Mouse (Mus musculus): Measurements from ENCODE around the gene Rims1. TPM values are rescaled to one million over a fixed set of nuclear protein-coding genes. Genes with fewer than 3 reads are reported as not detected.

Gene Rims1
- polyA plus RNA-seq, 1 experiment from 2014 or later = 7.9 TPM

DNA sequence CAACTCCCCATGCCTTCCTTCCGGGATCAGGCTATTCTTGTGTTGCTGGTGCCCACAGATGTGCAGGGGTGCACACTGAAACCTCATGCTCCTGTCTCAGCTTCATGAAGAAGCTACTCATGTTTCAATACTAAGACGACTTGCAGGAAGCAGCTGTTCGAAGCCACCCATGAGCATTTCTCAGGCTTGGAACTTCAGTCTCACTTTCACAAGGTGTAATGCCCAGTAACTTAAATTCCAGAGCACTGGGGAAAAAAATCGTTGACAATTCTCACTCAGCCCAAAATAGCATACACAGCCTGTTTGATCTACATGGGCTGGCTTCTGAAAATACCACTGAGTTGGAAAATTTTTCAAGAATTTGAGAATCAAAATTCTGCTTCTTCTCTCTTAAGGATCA is 77.6 kb downstream of the Rims1 start:
- ATAC-seq (ENCODE audit: low FRiP score, low TSS enrichment) = no peak
- Histone ChIP-seq H3K27ac (replicated peaks) (no peak overlapping the region), H3K4me3 (ENCODE audit: low read depth, low read length) (no peak overlapping the region), H3K36me3 (ENCODE audit: control insufficient read depth, insufficient read depth, low read length) (no peaks in the 10 kb centered on the region), H3K4me2 (replicated peaks; ENCODE audit: low read depth) (no peak overlapping the region), H3K4me1 (replicated peaks; ENCODE audit: control insufficient read depth, insufficient read depth) (no peaks in the 10 kb centered on the region), H3K9ac (ENCODE audit: low read length) (no peak overlapping the region), H3K9me3 (ENCODE audit: control insufficient read depth, low read length) (no peaks in the 10 kb centered on the region), H3K27me3 (ENCODE audit: control insufficient read depth, insufficient read depth, low read length) (no peaks in the 10 kb centered on the region)
- DNase-seq (ENCODE audit: low spot score) = no peak
- whole genome bisulfite sequencing = 64% methylated on average over 4 of the region's 4 CpGs
- TF ChIP-seq EP300 (optimal IDR thresholded peaks at IDR 0.05) = no peak
- no peak for TF ChIP-seq CTCF (IDR thresholded peaks at IDR 0.05; ENCODE audit: low read depth)

DNA sequence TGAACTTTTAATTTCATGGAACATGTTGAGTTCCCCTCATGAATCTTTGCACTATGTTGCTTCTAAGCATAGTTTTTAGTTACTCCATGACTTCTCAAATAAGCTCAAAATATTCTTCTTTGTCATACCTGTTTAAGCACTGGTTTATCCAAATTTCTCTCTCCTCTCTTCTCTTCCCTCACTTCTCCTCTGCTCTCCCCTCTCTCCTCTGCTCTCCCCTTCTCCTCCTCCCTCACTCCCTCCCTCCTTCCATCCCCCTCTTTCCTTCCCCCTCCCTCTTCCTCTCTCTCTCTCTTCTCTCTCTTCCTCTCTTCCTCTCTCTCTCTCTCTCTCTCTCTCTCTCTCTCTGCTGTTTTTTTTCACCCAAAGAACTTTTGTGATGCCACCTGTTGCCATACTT is 84.1 kb downstream of the Rims1 start:
- H3K4me1 ChIP-seq (replicated peaks; ENCODE audit: control insufficient read depth, insufficient read depth) = no peaks in the 10 kb centered on the region
- no peaks in the 10 kb centered on the region for H3K27me3 ChIP-seq (ENCODE audit: control insufficient read depth, insufficient read depth, low read length)
- H3K9me3 ChIP-seq (ENCODE audit: control insufficient read depth, low read length) = no peaks in the 10 kb centered on the region
- H3K4me3 ChIP-seq (ENCODE audit: low read depth, low read length) = no peak overlapping the region
- H3K4me2 ChIP-seq (replicated peaks; ENCODE audit: low read depth) = no peak overlapping the region
- H3K36me3 ChIP-seq (ENCODE audit: control insufficient read depth, insufficient read depth, low read length) = no peaks in the 10 kb centered on the region
- H3K9ac ChIP-seq (ENCODE audit: low read length) = no peak overlapping the region
- no peak overlapping the region for H3K27ac ChIP-seq (replicated peaks)
- DNase-seq (ENCODE audit: low spot score) (no peak), ATAC-seq (ENCODE audit: low FRiP score, low TSS enrichment) (no peak)
- no peak for TF ChIP-seq EP300 (optimal IDR thresholded peaks at IDR 0.05)
- TF ChIP-seq CTCF (IDR thresholded peaks at IDR 0.05; ENCODE audit: low read depth) = no peak

DNA sequence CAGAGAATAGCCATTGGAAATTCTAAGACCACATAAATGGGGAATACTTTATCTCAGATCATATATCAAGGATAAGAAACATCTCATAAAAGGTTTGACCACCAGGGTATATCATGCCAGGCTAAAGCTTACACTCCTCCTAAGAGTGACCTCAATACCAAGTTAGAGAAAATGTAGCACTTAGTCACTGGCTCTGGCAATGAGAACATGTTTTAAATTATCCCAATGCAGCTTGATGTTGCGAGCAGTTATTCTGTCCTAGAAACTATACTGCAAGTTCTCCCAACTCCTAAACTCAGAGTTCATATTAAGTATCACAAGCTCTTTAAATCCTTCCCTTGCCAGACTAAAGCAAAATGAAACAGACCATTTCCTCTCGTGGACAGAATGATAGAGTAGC is 85.1 kb downstream of the Rims1 start:
- Histone ChIP-seq H3K4me1 (replicated peaks; ENCODE audit: control insufficient read depth, insufficient read depth) (no peaks in the 10 kb centered on the region), H3K4me2 (replicated peaks; ENCODE audit: low read depth) (no peak overlapping the region), H3K27ac (replicated peaks) (no peak overlapping the region), H3K27me3 (ENCODE audit: control insufficient read depth, insufficient read depth, low read length) (no peaks in the 10 kb centered on the region), H3K9me3 (ENCODE audit: control insufficient read depth, low read length) (no peaks in the 10 kb centered on the region), H3K36me3 (ENCODE audit: control insufficient read depth, insufficient read depth, low read length) (no peaks in the 10 kb centered on the region), H3K4me3 (ENCODE audit: low read depth, low read length) (no peak overlapping the region), H3K9ac (ENCODE audit: low read length) (no peak overlapping the region)
- 66% methylated on average over 2 of the region's 2 CpGs for WGBS
- TF ChIP-seq CTCF (IDR thresholded peaks at IDR 0.05; ENCODE audit: low read depth) (no peak), EP300 (optimal IDR thresholded peaks at IDR 0.05) (no peak)
- ATAC-seq (ENCODE audit: low FRiP score, low TSS enrichment) (no peak), DNase-seq (ENCODE audit: low spot score) (no peak)

DNA sequence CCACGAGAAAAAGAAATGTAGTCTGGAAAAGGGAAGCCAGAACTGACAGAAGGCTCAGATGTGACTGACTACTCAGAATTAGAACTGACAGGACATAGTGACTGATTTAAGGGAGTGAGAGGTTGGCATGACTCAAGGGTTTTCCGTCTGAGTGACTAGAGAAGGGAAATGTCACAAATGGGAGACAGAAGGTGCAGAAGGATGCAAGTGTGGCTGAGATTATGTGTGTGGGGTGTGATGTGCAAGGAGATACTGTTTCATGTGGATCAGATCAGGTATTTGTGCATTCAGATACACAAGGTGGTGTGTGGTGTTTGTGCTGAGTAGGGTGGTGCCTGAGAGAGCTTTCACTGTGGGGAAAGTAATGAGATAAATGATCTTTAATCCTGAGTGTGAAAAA is 96.3 kb downstream of the Rims1 start:
- WGBS = 62% methylated on average over 2 of the region's 2 CpGs

DNA sequence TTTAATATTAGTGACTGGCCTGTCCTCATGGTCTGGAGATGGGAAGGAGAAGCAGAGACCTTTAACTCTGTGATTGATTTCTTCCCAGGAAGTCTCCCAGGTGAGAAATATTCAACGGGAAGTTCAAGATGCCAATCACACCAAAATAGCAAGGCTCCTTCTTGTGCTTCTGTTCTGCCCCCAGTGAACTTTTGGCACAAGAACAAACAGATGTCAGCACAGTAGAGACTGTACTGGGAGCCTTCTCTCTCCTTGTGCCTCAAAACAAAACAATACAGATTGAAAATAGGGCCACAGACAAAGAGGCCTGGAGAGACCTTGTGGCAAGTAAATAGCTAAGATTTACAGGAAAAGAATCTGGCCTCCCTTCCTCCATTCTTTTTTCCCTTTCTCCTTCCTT is 110.7 kb downstream of the Rims1 start:
- Histone ChIP-seq H3K9ac (ENCODE audit: low read length) (no peak overlapping the region), H3K4me1 (replicated peaks; ENCODE audit: control insufficient read depth, insufficient read depth) (no peaks in the 10 kb centered on the region), H3K27ac (replicated peaks) (no peak overlapping the region), H3K27me3 (ENCODE audit: control insufficient read depth, insufficient read depth, low read length) (no peaks in the 10 kb centered on the region), H3K36me3 (ENCODE audit: control insufficient read depth, insufficient read depth, low read length) (no peaks in the 10 kb centered on the region), H3K4me2 (replicated peaks; ENCODE audit: low read depth) (no peak overlapping the region), H3K9me3 (ENCODE audit: control insufficient read depth, low read length) (no peaks in the 10 kb centered on the region), H3K4me3 (ENCODE audit: low read depth, low read length) (no peak overlapping the region)
- DNase-seq (ENCODE audit: low spot score) (no peak), ATAC-seq (ENCODE audit: low FRiP score, low TSS enrichment) (no peak)
- TF ChIP-seq CTCF (IDR thresholded peaks at IDR 0.05; ENCODE audit: low read depth) (no peak), EP300 (optimal IDR thresholded peaks at IDR 0.05) (no peak)
- WGBS = 11% methylated on average over 1 of the region's 1 CpGs

More for the DNA sequence above, 96.3 kb downstream of the Rims1 start:
- H3K9ac ChIP-seq (ENCODE audit: low read length) = no peak overlapping the region
- H3K27me3 ChIP-seq (ENCODE audit: control insufficient read depth, insufficient read depth, low read length) = no peaks in the 10 kb centered on the region
- no peak overlapping the region for H3K4me2 ChIP-seq (replicated peaks; ENCODE audit: low read depth)
- ATAC-seq (ENCODE audit: low FRiP score, low TSS enrichment) = no peak
- no peaks in the 10 kb centered on the region for H3K36me3 ChIP-seq (ENCODE audit: control insufficient read depth, insufficient read depth, low read length)
- no peaks in the 10 kb centered on the region for H3K9me3 ChIP-seq (ENCODE audit: control insufficient read depth, low read length)
- H3K4me3 ChIP-seq (ENCODE audit: low read depth, low read length) = no peak overlapping the region
- DNase-seq (ENCODE audit: low spot score) = no peak
- H3K27ac ChIP-seq (replicated peaks) = no peak overlapping the region
- no peaks in the 10 kb centered on the region for H3K4me1 ChIP-seq (replicated peaks; ENCODE audit: control insufficient read depth, insufficient read depth)
- TF ChIP-seq CTCF (IDR thresholded peaks at IDR 0.05; ENCODE audit: low read depth) (no peak), EP300 (optimal IDR thresholded peaks at IDR 0.05) (no peak)

DNA sequence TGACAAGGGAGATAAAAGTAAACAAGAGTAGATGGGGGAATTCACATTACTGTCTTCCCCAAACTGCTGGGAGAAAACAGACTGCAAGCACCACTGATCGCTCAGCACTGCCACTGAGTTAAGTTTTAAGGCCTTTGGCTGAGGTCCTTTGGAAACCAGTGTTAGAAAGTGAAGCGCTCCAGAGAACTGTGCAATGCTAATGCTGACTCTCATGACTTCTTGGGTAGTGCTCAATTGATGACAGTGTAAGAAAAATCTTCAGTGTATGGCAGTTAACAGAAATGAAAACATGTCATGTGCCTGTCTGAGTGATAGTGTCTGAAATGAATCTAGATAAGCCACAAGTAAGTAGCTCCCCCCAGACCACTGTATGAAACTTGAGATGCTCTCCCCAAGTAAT is 111.3 kb downstream of the Rims1 start:
- DNase-seq (ENCODE audit: low spot score) = no peak
- H3K4me3 ChIP-seq (ENCODE audit: low read depth, low read length) = no peak overlapping the region
- no peaks in the 10 kb centered on the region for H3K27me3 ChIP-seq (ENCODE audit: control insufficient read depth, insufficient read depth, low read length)
- 62% methylated on average over 2 of the region's 2 CpGs for WGBS
- no peak overlapping the region for H3K27ac ChIP-seq (replicated peaks)
- no peak for TF ChIP-seq CTCF (IDR thresholded peaks at IDR 0.05; ENCODE audit: low read depth)
- TF ChIP-seq EP300 (optimal IDR thresholded peaks at IDR 0.05) = no peak
- H3K4me2 ChIP-seq (replicated peaks; ENCODE audit: low read depth) = no peak overlapping the region
- H3K9me3 ChIP-seq (ENCODE audit: control insufficient read depth, low read length) = no peaks in the 10 kb centered on the region
- no peaks in the 10 kb centered on the region for H3K4me1 ChIP-seq (replicated peaks; ENCODE audit: control insufficient read depth, insufficient read depth)
- no peaks in the 10 kb centered on the region for H3K36me3 ChIP-seq (ENCODE audit: control insufficient read depth, insufficient read depth, low read length)
- ATAC-seq (ENCODE audit: low FRiP score, low TSS enrichment) = no peak
- H3K9ac ChIP-seq (ENCODE audit: low read length) = no peak overlapping the region

Measured in stomach, postnatal 0 days (tissue).